Mouse (Mus musculus): ENCODE data around the gene Zc3hav1. TPM values are rescaled to one million over a fixed set of nuclear protein-coding genes. Genes with fewer than 3 reads are reported as not detected.
A peak's percentile ranks its signal among the peaks of the same experiment; 100 is the strongest.

Zc3hav1 gene
- polyA plus RNA-seq, 1 experiment from 2014 or later = 22.7 TPM

- H3K9ac ChIP-seq (ENCODE audit: low read depth, low read length) = no peak overlapping the region
- no peak for TF ChIP-seq CTCF (IDR thresholded peaks at IDR 0.05; ENCODE audit: low read depth)
- H3K9me3 ChIP-seq (ENCODE audit: control insufficient read depth) = no peaks in the 10 kb centered on the region
- 76% methylated on average over 2 of the region's 2 CpGs for WGBS
- no peaks in the 10 kb centered on the region for H3K27me3 ChIP-seq (replicated peaks; ENCODE audit: control insufficient read depth, insufficient read depth, low read length)
- peaks cover 10% of the 10 kb centered on the region; the same call in 1 of the 2 replicates for H3K4me1 ChIP-seq (replicated peaks; ENCODE audit: control insufficient read depth, insufficient read depth, low read length)
- H3K36me3 ChIP-seq (ENCODE audit: control insufficient read depth, insufficient read depth) = peaks cover 46% of the 10 kb centered on the region
- no peak overlapping the region; the same call in 1 of the 2 replicates for H3K27ac ChIP-seq (ENCODE audit: low read depth, low read length)
- no peak overlapping the region for H3K4me3 ChIP-seq (ENCODE audit: low read depth, low read length)
- no peak for ATAC-seq
- H3K4me2 ChIP-seq (replicated peaks; ENCODE audit: low read depth) = no peak overlapping the region
Observed at GRCm38 (mm10) chr6:38339078-38339477, 15.3 kb downstream of the Zc3hav1 start.

GRCm38 (mm10) chr6:38337951-38338350 is 16.5 kb downstream of the Zc3hav1 start:
- peaks cover 6% of the 10 kb centered on the region; the same call in 1 of the 2 replicates for H3K4me1 ChIP-seq (replicated peaks; ENCODE audit: control insufficient read depth, insufficient read depth, low read length)
- H3K27ac ChIP-seq (ENCODE audit: low read depth, low read length) = peak overlapping the region; percentile 41; the same call in 1 of the 2 replicates
- no peak for TF ChIP-seq CTCF (IDR thresholded peaks at IDR 0.05; ENCODE audit: low read depth)
- H3K4me3 ChIP-seq (ENCODE audit: low read depth, low read length) = no peak overlapping the region
- peaks cover 51% of the 10 kb centered on the region for H3K36me3 ChIP-seq (ENCODE audit: control insufficient read depth, insufficient read depth)
- H3K9me3 ChIP-seq (ENCODE audit: control insufficient read depth) = no peaks in the 10 kb centered on the region
- WGBS = 33% methylated on average over 6 of the region's 6 CpGs
- no peak overlapping the region for H3K4me2 ChIP-seq (replicated peaks; ENCODE audit: low read depth)
- no peak overlapping the region for H3K9ac ChIP-seq (ENCODE audit: low read depth, low read length)
- no peaks in the 10 kb centered on the region for H3K27me3 ChIP-seq (replicated peaks; ENCODE audit: control insufficient read depth, insufficient read depth, low read length)
- peak; percentile 68 for ATAC-seq

DNA sequence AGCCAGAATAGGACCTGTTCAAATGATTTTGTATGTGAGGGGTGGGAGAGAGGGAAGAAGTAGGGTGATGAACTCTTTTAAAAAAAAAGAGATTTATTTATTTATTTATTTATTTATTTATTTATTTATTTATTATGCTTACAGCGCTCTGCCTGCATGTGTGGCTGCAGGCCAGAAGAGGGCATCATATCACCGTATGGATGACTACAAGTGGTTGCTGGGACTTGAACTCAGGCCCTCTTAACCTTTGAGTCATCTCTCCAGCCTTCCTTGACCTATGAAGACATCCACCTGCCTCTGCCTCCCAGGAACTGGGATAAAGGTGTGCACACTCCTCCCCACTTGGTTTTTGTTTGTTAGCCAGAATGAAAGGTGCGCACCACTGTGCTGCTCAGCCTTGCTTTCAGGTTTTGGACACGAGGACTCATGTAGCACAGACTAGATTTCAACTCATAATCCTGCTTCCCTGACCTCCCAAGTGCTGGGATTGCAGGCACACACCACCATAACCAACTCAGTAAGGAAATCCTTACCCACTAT is 17.2 kb downstream of the Zc3hav1 start:
- Histone ChIP-seq H3K9ac (ENCODE audit: low read depth, low read length) (no peak overlapping the region), H3K9me3 (ENCODE audit: control insufficient read depth) (no peaks in the 10 kb centered on the region), H3K4me1 (replicated peaks; ENCODE audit: control insufficient read depth, insufficient read depth, low read length) (0 out of 2 replicates have a peak, but pooled peaks cover 5% of the 10 kb centered on the region), H3K4me3 (ENCODE audit: low read depth, low read length) (no peak overlapping the region), H3K27me3 (replicated peaks; ENCODE audit: control insufficient read depth, insufficient read depth, low read length) (no peaks in the 10 kb centered on the region), H3K27ac (ENCODE audit: low read depth, low read length) (0 out of 2 replicates have a peak overlapping the region, but pooled peaks have one; percentile 15), H3K36me3 (ENCODE audit: control insufficient read depth, insufficient read depth) (peaks cover 58% of the 10 kb centered on the region), H3K4me2 (replicated peaks; ENCODE audit: low read depth) (no peak overlapping the region)
- no peak for ATAC-seq
- peak; percentile 36 for TF ChIP-seq CTCF (IDR thresholded peaks at IDR 0.05; ENCODE audit: low read depth)
- 91% methylated on average over 4 of the region's 4 CpGs for WGBS

GRCm38 (mm10) chr6:38335264-38335663 is 19.1 kb downstream of the Zc3hav1 start:
- no peak overlapping the region for H3K9ac ChIP-seq (ENCODE audit: low read depth, low read length)
- H3K36me3 ChIP-seq (ENCODE audit: control insufficient read depth, insufficient read depth) = peaks cover 72% of the 10 kb centered on the region
- 0 out of 2 replicates have a peak, but pooled peaks cover 3% of the 10 kb centered on the region for H3K4me1 ChIP-seq (replicated peaks; ENCODE audit: control insufficient read depth, insufficient read depth, low read length)
- 34% methylated on average over 6 of the region's 6 CpGs for WGBS
- H3K4me3 ChIP-seq (ENCODE audit: low read depth, low read length) = no peak overlapping the region
- TF ChIP-seq CTCF (IDR thresholded peaks at IDR 0.05; ENCODE audit: low read depth) = no peak
- ATAC-seq = peak; percentile 70
- peak overlapping the region; percentile 54; the same call in 1 of the 2 replicates for H3K27ac ChIP-seq (ENCODE audit: low read depth, low read length)
- no peaks in the 10 kb centered on the region for H3K9me3 ChIP-seq (ENCODE audit: control insufficient read depth)
- peak overlapping the region; percentile 37; the same call in 1 of the 2 replicates for H3K4me2 ChIP-seq (replicated peaks; ENCODE audit: low read depth)
- H3K27me3 ChIP-seq (replicated peaks; ENCODE audit: control insufficient read depth, insufficient read depth, low read length) = no peaks in the 10 kb centered on the region

GRCm38 (mm10) chr6:38326596-38326995 is 27.8 kb downstream of the Zc3hav1 start:
- Histone ChIP-seq H3K4me2 (replicated peaks; ENCODE audit: low read depth) (no peak overlapping the region), H3K36me3 (ENCODE audit: control insufficient read depth, insufficient read depth) (peaks cover 60% of the 10 kb centered on the region), H3K9ac (ENCODE audit: low read depth, low read length) (no peak overlapping the region), H3K4me1 (replicated peaks; ENCODE audit: control insufficient read depth, insufficient read depth, low read length) (no peaks in the 10 kb centered on the region), H3K27ac (ENCODE audit: low read depth, low read length) (no peak overlapping the region), H3K9me3 (ENCODE audit: control insufficient read depth) (no peaks in the 10 kb centered on the region), H3K27me3 (replicated peaks; ENCODE audit: control insufficient read depth, insufficient read depth, low read length) (no peaks in the 10 kb centered on the region), H3K4me3 (ENCODE audit: low read depth, low read length) (no peak overlapping the region)
- WGBS = 46% methylated on average over 4 of the region's 4 CpGs
- peak; percentile 45; the same call in 1 of the 2 replicates for ATAC-seq
- peak; percentile 89 for TF ChIP-seq CTCF (IDR thresholded peaks at IDR 0.05; ENCODE audit: low read depth)

- no peaks in the 10 kb centered on the region for H3K4me1 ChIP-seq (replicated peaks; ENCODE audit: control insufficient read depth, insufficient read depth, low read length)
- no peak overlapping the region for H3K4me2 ChIP-seq (replicated peaks; ENCODE audit: low read depth)
- TF ChIP-seq CTCF (IDR thresholded peaks at IDR 0.05; ENCODE audit: low read depth) = no peak
- 95% methylated on average over 9 of the region's 9 CpGs for WGBS
- no peak overlapping the region for H3K4me3 ChIP-seq (ENCODE audit: low read depth, low read length)
- no peaks in the 10 kb centered on the region for H3K9me3 ChIP-seq (ENCODE audit: control insufficient read depth)
- H3K27ac ChIP-seq (ENCODE audit: low read depth, low read length) = no peak overlapping the region
- H3K9ac ChIP-seq (ENCODE audit: low read depth, low read length) = no peak overlapping the region
- H3K27me3 ChIP-seq (replicated peaks; ENCODE audit: control insufficient read depth, insufficient read depth, low read length) = no peaks in the 10 kb centered on the region
- H3K36me3 ChIP-seq (ENCODE audit: control insufficient read depth, insufficient read depth) = peaks cover 72% of the 10 kb centered on the region
- ATAC-seq = no peak
Observed at GRCm38 (mm10) chr6:38320621-38321020, 33.8 kb downstream of the Zc3hav1 start.
